Mouse (Mus musculus) neural tube, embryonic 14.5 days (tissue): ENCODE measurements around the gene Pax3. TPM values are rescaled to one million over a fixed set of nuclear protein-coding genes. Genes with fewer than 3 reads are reported as not detected.

Experiments
- ATAC-seq: fragments of 200-750 bp; cut with Nextera tagmentation; 2 replicates; pipeline ENCODE4 v1.8.0; 2017; ENCODE audit warnings: low read depth, mild to moderate bottlenecking, moderate TSS enrichment, moderate library complexity
- H3K27ac ChIP-seq: fragments of 300-500 bp; sonication (generic); 2 replicates; pipeline ENCODE4 v1.5.1; 2014; ENCODE audit warnings: low read depth, mild to moderate bottlenecking, control low read depth, low read length, moderate library complexity, mixed read lengths
- H3K27me3 ChIP-seq: fragments of 300-500 bp; sonication (generic); 2 replicates; pipeline ENCODE4 v1.6.1; 2014; ENCODE audit warnings: low read length; ENCODE audit not compliant: control insufficient read depth, insufficient read depth
- H3K36me3 ChIP-seq: fragments of 300-500 bp; sonication (generic); 2 replicates; pipeline ENCODE4 v1.6.1; 2014; ENCODE audit warnings: low read length, mixed read lengths; ENCODE audit not compliant: control insufficient read depth, insufficient read depth
- H3K4me1 ChIP-seq: fragments of 300-500 bp; sonication (generic); 2 replicates; pipeline ENCODE4 v1.6.1; 2014; ENCODE audit warnings: low read length; ENCODE audit not compliant: control insufficient read depth, insufficient read depth
- H3K4me2 ChIP-seq: fragments of 300-500 bp; sonication (generic); 2 replicates; pipeline ENCODE4 v1.6.1; 2014; ENCODE audit warnings: mild to moderate bottlenecking, low read depth, low read length, control low read depth
- H3K4me3 ChIP-seq: fragments of 300-500 bp; sonication (generic); 2 replicates; pipeline ENCODE4 v1.5.1; 2014; ENCODE audit warnings: low read depth, low read length, control low read depth, mixed read lengths
- H3K9ac ChIP-seq: fragments of 300-500 bp; sonication (generic); replicated peaks from 2 replicates; pipeline ENCODE4 v1.6.1; 2014; ENCODE audit warnings: low read depth, mild to moderate bottlenecking, control low read depth, low read length, mixed read lengths
- H3K9me3 ChIP-seq: fragments of 300-500 bp; sonication (generic); 2 replicates; pipeline ENCODE4 v1.6.1; 2016; ENCODE audit warnings: low read length; ENCODE audit not compliant: control insufficient read depth
- WGBS: fragments of 180-500 bp; shearing (Covaris S2); extraction: QIAGEN DNeasy Blood & Tissue Kit; methylation state at CpG from one replicate; pipeline ENCODE4 v1.1.7; 2014; 5-methylcytosine and 5-hydroxymethylcytosine counted together
- polyA plus RNA-seq: library from polyadenylated mRNA; unstranded; fragments of >200 nt; fragmentation: Nextera tagmentation; extraction: Ambion mirVana; gene quantifications from 2 replicates; pipeline ENCODE4 v1.2.1, GENCODE M21; 2014

Gene Pax3
- polyA plus RNA-seq, 1 experiment from 2014 or later: 4.6 TPM

DNA sequence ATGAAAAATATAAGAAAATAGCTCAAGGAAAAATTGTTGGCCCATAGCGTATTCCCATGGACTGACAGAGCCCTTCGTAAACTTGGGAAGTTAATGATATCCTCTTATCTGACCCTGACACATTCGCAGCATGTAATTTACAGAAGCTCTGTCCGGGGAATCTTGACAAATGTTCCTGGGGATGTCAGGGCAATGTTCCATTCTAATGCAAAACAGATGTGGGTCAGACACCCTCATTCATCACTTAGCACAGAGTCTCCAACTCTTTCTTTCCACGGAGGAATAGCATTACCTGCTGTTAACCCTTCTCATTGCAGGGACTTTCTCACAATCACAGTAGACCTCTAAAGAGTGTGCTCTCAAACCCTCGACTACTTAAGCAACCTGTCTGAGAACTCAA, 86.6 kb downstream of the Pax3 start:
- 9% methylated on average over 6 of the region's 6 CpGs for WGBS
- no peaks in the 10 kb centered on the region for H3K27me3 ChIP-seq
- no peaks in the 10 kb centered on the region for H3K9me3 ChIP-seq
- no peak overlapping the region for H3K9ac ChIP-seq
- H3K4me3 ChIP-seq: no peak overlapping the region
- H3K4me2 ChIP-seq: no peak overlapping the region
- no peak overlapping the region for H3K27ac ChIP-seq
- no peak for ATAC-seq
- H3K4me1 ChIP-seq: no peaks in the 10 kb centered on the region
- no peaks in the 10 kb centered on the region for H3K36me3 ChIP-seq

DNA sequence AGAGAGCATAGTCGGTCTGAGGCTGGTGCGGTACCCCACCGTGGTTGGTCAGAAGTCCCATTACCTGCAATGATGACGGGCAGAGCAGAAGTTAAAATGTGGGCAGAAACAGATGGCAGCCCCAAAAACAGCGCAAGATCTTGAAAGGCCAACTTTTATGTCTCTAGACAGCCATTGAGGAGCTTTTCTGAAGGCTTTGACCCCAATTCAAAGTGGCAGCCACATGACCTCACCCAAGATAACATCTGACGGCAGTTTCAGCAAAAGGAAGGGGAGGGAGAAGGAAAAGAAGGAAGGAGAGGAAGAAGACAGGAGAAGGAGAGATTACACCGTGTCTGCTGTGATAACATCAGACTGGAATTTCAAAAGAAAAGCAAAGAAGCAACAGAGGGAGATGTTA, 93.4 kb downstream of the Pax3 start:
- WGBS: 75% methylated on average over 7 of the region's 7 CpGs
- Histone ChIP-seq H3K27me3 (no peaks in the 10 kb centered on the region), H3K9me3 (no peaks in the 10 kb centered on the region)

DNA sequence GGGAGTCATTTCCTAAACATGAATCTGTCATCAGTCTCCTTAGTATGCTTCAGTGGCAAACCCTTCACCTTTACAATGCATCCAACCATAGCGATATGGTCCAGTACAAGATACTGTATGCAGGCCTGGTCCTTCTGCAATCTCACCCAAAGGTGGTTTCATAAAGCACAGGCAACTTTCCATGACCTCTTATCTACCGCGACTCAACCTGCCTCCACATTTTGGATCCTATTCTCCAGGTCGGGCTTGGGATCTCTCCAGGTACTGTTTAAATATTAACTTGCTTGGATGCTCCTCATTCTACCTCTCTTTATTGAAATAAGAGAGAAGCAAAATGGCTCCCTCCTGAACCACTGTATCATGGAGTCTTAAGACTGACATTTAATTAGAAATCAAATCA, 103.3 kb downstream of the Pax3 start:
- Histone ChIP-seq H3K27ac (no peak overlapping the region), H3K4me2 (no peak overlapping the region)
- no peak for ATAC-seq

More for the DNA sequence above, 93.4 kb downstream of the Pax3 start:
- no peaks in the 10 kb centered on the region for H3K36me3 ChIP-seq
- H3K27ac ChIP-seq: no peak overlapping the region
- no peak overlapping the region for H3K4me3 ChIP-seq
- H3K4me1 ChIP-seq: no peaks in the 10 kb centered on the region
- H3K4me2 ChIP-seq: no peak overlapping the region
- ATAC-seq: no peak
- H3K9ac ChIP-seq: no peak overlapping the region

DNA sequence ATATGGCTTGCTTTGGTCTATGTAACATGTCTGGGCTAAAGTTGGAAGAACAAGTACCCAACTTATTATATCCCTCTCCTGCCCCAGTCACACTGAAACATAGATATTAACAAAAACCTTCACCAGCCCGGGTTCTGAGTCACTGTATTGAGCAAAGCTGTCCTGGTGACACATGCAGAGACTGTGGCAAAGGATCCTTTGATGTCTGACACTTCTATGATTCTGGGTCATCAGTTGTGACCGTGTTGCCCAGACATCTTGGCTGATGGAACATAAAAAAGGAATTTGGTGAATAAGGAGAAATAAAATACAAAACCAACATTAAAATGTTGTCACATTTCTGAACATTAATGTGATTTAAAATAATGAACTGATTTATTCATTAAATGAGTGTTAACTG, 108.3 kb downstream of the Pax3 start:
- H3K9ac ChIP-seq: no peak overlapping the region
- no peak overlapping the region for H3K4me3 ChIP-seq
- no peak overlapping the region for H3K4me2 ChIP-seq
- H3K9me3 ChIP-seq: no peaks in the 10 kb centered on the region
- no peak for ATAC-seq
- H3K4me1 ChIP-seq: no peaks in the 10 kb centered on the region
- 81% methylated on average over 2 of the region's 2 CpGs for WGBS
- H3K27ac ChIP-seq: no peak overlapping the region
- H3K36me3 ChIP-seq: no peaks in the 10 kb centered on the region
- H3K27me3 ChIP-seq: no peaks in the 10 kb centered on the region

More for the DNA sequence above, 103.3 kb downstream of the Pax3 start:
- Histone ChIP-seq H3K36me3 (no peaks in the 10 kb centered on the region), H3K9ac (no peak overlapping the region), H3K4me1 (no peaks in the 10 kb centered on the region), H3K27me3 (no peaks in the 10 kb centered on the region), H3K9me3 (no peaks in the 10 kb centered on the region), H3K4me3 (no peak overlapping the region)
- WGBS: 97% methylated on average over 4 of the region's 4 CpGs

DNA sequence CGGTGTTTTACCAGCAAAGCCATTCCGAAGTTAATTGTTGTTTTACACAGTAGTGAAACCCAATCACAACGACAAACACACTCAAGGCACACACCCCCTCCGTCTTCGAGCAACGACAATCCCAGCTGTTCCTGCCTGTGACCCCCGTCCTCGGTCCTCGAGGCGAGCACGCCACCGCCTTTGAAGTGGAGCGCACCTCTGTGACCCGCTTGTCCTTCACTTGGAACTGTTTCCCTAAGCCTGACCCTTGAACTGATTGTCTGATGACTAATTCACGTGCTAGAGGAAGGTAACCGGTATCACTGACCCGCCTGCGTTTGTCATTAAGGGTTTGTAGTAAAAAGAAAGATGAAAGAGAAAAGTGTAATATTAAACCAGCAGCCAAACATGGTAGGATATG, 115.2 kb downstream of the Pax3 start:
- Histone ChIP-seq H3K4me3 (no peak overlapping the region), H3K27ac (no peak overlapping the region), H3K4me2 (no peak overlapping the region), H3K9ac (no peak overlapping the region), H3K4me1 (no peaks in the 10 kb centered on the region), H3K27me3 (no peaks in the 10 kb centered on the region), H3K9me3 (no peaks in the 10 kb centered on the region), H3K36me3 (no peaks in the 10 kb centered on the region)
- WGBS: 37% methylated on average over 18 of the region's 18 CpGs
- ATAC-seq: no peak

DNA sequence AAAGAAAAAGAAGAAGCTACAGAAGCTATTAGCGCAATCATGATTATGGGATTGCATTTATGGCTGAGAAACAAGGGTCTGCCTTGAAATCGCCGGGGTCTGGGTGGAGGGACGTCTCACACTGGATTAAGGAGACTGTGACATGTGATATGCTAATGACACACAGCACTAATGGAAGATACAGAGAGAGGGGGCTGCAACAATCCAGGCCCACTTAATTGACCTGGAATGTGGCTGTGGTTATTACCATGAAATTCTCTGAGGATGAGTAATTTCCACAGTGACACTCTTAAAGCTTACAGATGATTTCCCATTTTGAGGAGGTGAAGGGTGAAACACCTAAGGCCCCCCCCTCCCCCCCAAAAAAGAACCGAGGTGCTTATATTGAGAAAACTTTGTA, 136.1 kb downstream of the Pax3 start:
- Histone ChIP-seq H3K4me2 (no peak overlapping the region), H3K27me3 (no peaks in the 10 kb centered on the region), H3K27ac (no peak overlapping the region), H3K4me1 (no peaks in the 10 kb centered on the region), H3K36me3 (no peaks in the 10 kb centered on the region), H3K9ac (no peak overlapping the region), H3K4me3 (no peak overlapping the region), H3K9me3 (no peaks in the 10 kb centered on the region)
- no peak; the same call in 1 of the 2 replicates for ATAC-seq
- 55% methylated on average over 5 of the region's 5 CpGs for WGBS

DNA sequence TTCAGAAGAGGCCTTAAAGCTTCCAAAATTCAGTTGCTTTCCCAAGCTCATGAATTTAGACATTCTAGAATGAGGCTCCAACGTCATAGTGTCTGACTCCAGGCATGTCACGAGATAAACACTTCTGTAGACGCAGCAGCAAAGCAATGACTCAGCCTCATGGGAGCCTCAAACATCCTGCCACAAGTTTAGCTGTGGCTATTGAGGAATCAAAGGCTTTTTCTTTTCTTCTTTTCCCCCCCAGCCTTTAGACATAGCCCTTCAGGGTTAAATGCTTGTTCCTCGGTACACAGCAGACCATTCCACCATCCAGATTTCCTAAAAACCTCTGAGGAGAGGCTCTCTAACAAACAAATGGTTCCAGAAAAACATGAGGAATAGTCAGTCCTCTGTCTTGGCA, 139.0 kb downstream of the Pax3 start:
- Histone ChIP-seq H3K9me3 (no peaks in the 10 kb centered on the region), H3K36me3 (no peaks in the 10 kb centered on the region), H3K27ac (no peak overlapping the region), H3K4me2 (no peak overlapping the region), H3K4me3 (no peak overlapping the region), H3K4me1 (no peaks in the 10 kb centered on the region), H3K9ac (no peak overlapping the region), H3K27me3 (no peaks in the 10 kb centered on the region)
- no peak for ATAC-seq
- 70% methylated on average over 4 of the region's 4 CpGs for WGBS

DNA sequence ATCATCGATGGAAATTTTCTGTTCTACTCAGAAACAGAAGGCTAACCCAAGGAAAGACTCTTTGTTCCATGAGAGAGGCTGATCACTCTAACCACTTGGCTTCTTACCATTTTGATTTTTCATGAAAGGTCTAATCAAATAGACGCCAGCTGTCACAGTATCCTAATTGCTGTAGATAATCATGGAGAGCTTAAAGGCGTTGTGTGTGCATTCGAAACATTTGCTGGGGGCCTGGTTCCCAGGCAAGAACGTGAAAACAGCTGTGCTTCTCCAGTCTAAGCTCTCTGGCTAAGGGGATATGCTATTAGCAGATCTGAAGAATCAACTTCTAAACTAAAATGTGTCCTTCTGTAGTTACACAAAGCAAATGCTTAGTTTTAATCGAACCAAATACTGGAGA, 143.3 kb downstream of the Pax3 start:
- H3K36me3 ChIP-seq: no peaks in the 10 kb centered on the region
- no peaks in the 10 kb centered on the region for H3K27me3 ChIP-seq
- no peak overlapping the region for H3K4me2 ChIP-seq
- no peak for ATAC-seq
- no peak overlapping the region for H3K4me3 ChIP-seq
- no peak overlapping the region for H3K9ac ChIP-seq
- no peak overlapping the region for H3K27ac ChIP-seq
- no peaks in the 10 kb centered on the region for H3K4me1 ChIP-seq
- H3K9me3 ChIP-seq: no peaks in the 10 kb centered on the region
- WGBS: 78% methylated on average over 6 of the region's 6 CpGs
